Mouse (Mus musculus) heart, postnatal 0 days (tissue): ENCODE data around the gene Eef2k.

Experiments
- CTCF ChIP-seq: IDR thresholded peaks from 2 replicates; pipeline ENCODE4 v1.5.1; 2016; ENCODE audit warnings: antibody characterized with exemption, control low read depth, low read depth
- EP300 ChIP-seq: IDR thresholded peaks from 2 replicates; pipeline ENCODE4 v1.6.1; 2016; ENCODE audit warnings: antibody characterized with exemption, low read depth

- no peak for TF ChIP-seq EP300
- no peak for TF ChIP-seq CTCF
Measured at GRCm38 (mm10) chr7:120819386-120819785, 23.2 kb upstream of the Eef2k start.
